Mouse (Mus musculus) MEL (cell line): Measurements from ENCODE around the gene Slc11a2. TPM values are rescaled to one million over a fixed set of nuclear protein-coding genes. Genes with fewer than 3 reads are reported as not detected.
"Not testable (repeated sequence)": the region's sequence is repeated elsewhere in the genome, so short reads cannot be mapped to it uniquely, and the experiment has no call there.

ENCODE experiments used
- DNase-seq: peaks from one replicate; pipeline ENCODE4 v3.0.0; 2011; ENCODE audit warnings: low read depth, low spot score
- H3K27ac ChIP-seq: 2 replicates; pipeline ENCODE4 v1.5.1; 2012; ENCODE audit warnings: low read depth, mild to moderate bottlenecking, control low read depth, low read length, moderate library complexity; ENCODE audit not compliant: control insufficient read depth
- H3K27me3 ChIP-seq, 2 experiments: fragments of 150-350 bp in 1 of 2; sonication (generic) in 1 of 2; 2 replicates each; pipeline ENCODE4 v1.6.1; 2012; ENCODE audit warnings: low read length in 2 of 2, mild to moderate bottlenecking in 2 of 2, improper control_type of control experiment in 1 of 2, moderate library complexity in 1 of 2; ENCODE audit not compliant: insufficient read depth in 2 of 2, control insufficient read depth in 1 of 2
- H3K36me3 ChIP-seq, 2 experiments: 2 replicates each; pipeline ENCODE4 v1.6.1; 2012 to 2014; ENCODE audit warnings: low read length in 2 of 2, improper control_type of control experiment in 1 of 2, inconsistent platforms in 1 of 2, mild to moderate bottlenecking in 1 of 2; ENCODE audit not compliant: insufficient read depth in 2 of 2, control insufficient read depth in 1 of 2
- H3K4me1 ChIP-seq, 2 experiments: fragments of 150-350 bp in 1 of 2; sonication (generic) in 1 of 2; 2 replicates each; pipeline ENCODE4 v1.6.1; 2012; ENCODE audit warnings: low read length in 2 of 2, improper control_type of control experiment in 1 of 2, mild to moderate bottlenecking in 1 of 2; ENCODE audit not compliant: insufficient read depth in 2 of 2, control insufficient read depth in 1 of 2
- H3K4me3 ChIP-seq, 2 experiments: fragments of 150-350 bp in 1 of 2; sonication (generic) in 1 of 2; 2 replicates each; pipeline ENCODE4 v1.5.1; 2012; ENCODE audit warnings: low read depth in 2 of 2, low read length in 2 of 2, mild to moderate bottlenecking in 2 of 2, moderate library complexity in 2 of 2, control low read depth in 1 of 2, improper control_type of control experiment in 1 of 2; ENCODE audit not compliant: control insufficient read depth in 1 of 2, insufficient read depth in 1 of 2
- H3K79me2 ChIP-seq: 2 replicates; pipeline ENCODE4 v1.6.1; 2012; ENCODE audit warnings: mild to moderate bottlenecking, low read length, moderate library complexity; ENCODE audit not compliant: control insufficient read depth, poor library complexity, insufficient read depth
- H3K9ac ChIP-seq: 2 replicates; pipeline ENCODE4 v1.6.1; 2012; ENCODE audit warnings: low read depth, mild to moderate bottlenecking, control low read depth, low read length, moderate library complexity; ENCODE audit not compliant: control insufficient read depth, poor library complexity, severe bottlenecking
- H3K9me3 ChIP-seq: fragments of 150-350 bp; sonication (generic); replicated peaks from 2 replicates; pipeline ENCODE4 v1.6.1; 2012; ENCODE audit warnings: mild to moderate bottlenecking, low read length, improper control_type of control experiment, moderate library complexity; ENCODE audit not compliant: insufficient read depth
- E2F4 ChIP-seq: IDR thresholded peaks from 2 replicates; pipeline ENCODE4 v1.6.1; 2011; ENCODE audit warnings: low read depth, low read length, improper control_type of control experiment, borderline replicate concordance
- GATA1 ChIP-seq: IDR thresholded peaks from 2 replicates; pipeline ENCODE4 v1.6.1; 2011; ENCODE audit warnings: low read depth, low read length, improper control_type of control experiment
- RCOR1 ChIP-seq: IDR thresholded peaks from 2 replicates; pipeline ENCODE4 v1.6.1; 2012; ENCODE audit warnings: low read depth, mild to moderate bottlenecking, inconsistent platforms, low read length, improper control_type of control experiment
- polyA plus RNA-seq, 2 experiments: library from polyadenylated mRNA; stranded (reverse) in 1 of 2; unstranded in 1 of 2; fragments of >175 nt in 1 of 2; fragments of >200 nt in 1 of 2; gene quantifications; 2 replicates each; pipeline versions ENCODE4 v1.2.1 to v1.2.4; 2012; ENCODE audit warnings: low replicate concordance in 2 of 2, low read depth in 1 of 2; ENCODE audit not compliant: insufficient read length in 2 of 2, insufficient read depth in 1 of 2, missing spikeins in 1 of 2
- total RNA-seq: library from RNA; depleted of rRNA; stranded (reverse); fragments of 300-350 nt; gene quantifications from 2 replicates; pipeline ENCODE4 v1.2.3, GENCODE M21; 2012; rRNA removed

Slc11a2 gene
- total and polyA plus RNA-seq, 3 experiments: 69.0 to 112 TPM; not detected in 1

- Histone ChIP-seq H3K9me3 (no peaks in the 10 kb centered on the region), H3K4me3 (no peak overlapping the region)
- TF ChIP-seq RCOR1 (no peak), E2F4 (no peak), GATA1 (peak; percentile 52; the same call in 1 of the 2 replicates)
- TF ChIP-seq, all 39 proteins: peak for 1
- Histone ChIP-seq H3K27me3 (peaks cover 0 to 3% of the 10 kb centered on the region in 2 experiments; a peak in 2 of 4 replicates), H3K27ac (no peak overlapping the region), H3K79me2 (no peaks in the 10 kb centered on the region), H3K36me3 (no peaks in the 10 kb centered on the region), H3K9ac (no peak overlapping the region), H3K4me1 (peaks cover 3% of the 10 kb centered on the region in 2 experiments; a peak in 2 of 4 replicates)
- DNase-seq: no peak
These were observed 79.4 kb downstream of the Slc11a2 start for GRCm38 (mm10) chr15:100345484-100345883.

GRCm38 (mm10) chr15:100341314-100341980 is 83.4 kb downstream of the Slc11a2 start:
- H3K9me3 ChIP-seq, DNase-seq, H3K4me3 ChIP-seq, H3K36me3 ChIP-seq, H3K9ac ChIP-seq, H3K79me2 ChIP-seq, H3K27ac ChIP-seq, H3K4me1 ChIP-seq, H3K27me3 ChIP-seq: not testable (repeated sequence)

Other genes starting within 250 kb of the Slc11a2 start
- gene Atf1, start 197.3 kb downstream of the Slc11a2 start, total RNA-seq: 41.8 and 44.0 TPM in 2 replicates
- 100 to 1,000 TPM; 183 to 854 TPM for gene Atf1, start 197.3 kb downstream of the Slc11a2 start, polyA plus RNA-seq
- not detected in 2 replicates for gene Tmprss12, start 144.2 kb downstream of the Slc11a2 start, total RNA-seq
- gene Tmprss12, start 144.2 kb downstream of the Slc11a2 start, polyA plus RNA-seq: not detected
- gene Mettl7a1, start 120.9 kb downstream of the Slc11a2 start, total RNA-seq: 17.3 and 28.9 TPM in 2 replicates
- 10 to 100 TPM in 1 of 2 experiments, not detected in 1; 34.4 TPM for gene Mettl7a1, start 120.9 kb downstream of the Slc11a2 start, polyA plus RNA-seq
- gene Mettl7a3, start 90.1 kb downstream of the Slc11a2 start, total RNA-seq: 0.12 and 0.13 TPM in 2 replicates
- gene Mettl7a3, start 90.1 kb downstream of the Slc11a2 start, polyA plus RNA-seq: under 1 TPM in 1 of 2 experiments, not detected in 1; 0.70 TPM
- gene Methig1, start 71.9 kb downstream of the Slc11a2 start, total RNA-seq: not detected in 2 replicates
- not detected for gene Methig1, start 71.9 kb downstream of the Slc11a2 start, polyA plus RNA-seq
- gene Mettl7a2, start 71.9 kb downstream of the Slc11a2 start, total RNA-seq: not detected in 2 replicates
- gene Mettl7a2, start 71.9 kb downstream of the Slc11a2 start, polyA plus RNA-seq: not detected
- gene Higd1c, start 60.5 kb downstream of the Slc11a2 start, total RNA-seq: not detected in 2 replicates
- gene Higd1c, start 60.5 kb downstream of the Slc11a2 start, polyA plus RNA-seq: not detected
- 0.15 TPM in 1 of 2 replicates, not detected in the other for gene Gm5475, start 2.9 kb downstream of the Slc11a2 start, total RNA-seq
- under 1 TPM in 1 of 2 experiments, not detected in 1; 0.14 TPM for gene Gm5475, start 2.9 kb downstream of the Slc11a2 start, polyA plus RNA-seq
- 30.1 and 38.8 TPM in 2 replicates for gene Letmd1, start 44.0 kb upstream of the Slc11a2 start, total RNA-seq
- gene Letmd1, start 44.0 kb upstream of the Slc11a2 start, polyA plus RNA-seq: 100 to 1,000 TPM in 1 of 2 experiments, 10 to 100 TPM in 1; 64.3 to 277 TPM
- 5.3 and 5.8 TPM in 2 replicates for gene Csrnp2, start 70.4 kb upstream of the Slc11a2 start, total RNA-seq
- gene Csrnp2, start 70.4 kb upstream of the Slc11a2 start, polyA plus RNA-seq: 1 to 10 TPM in 1 of 2 experiments, not detected in 1; 4.2 TPM
- 15.4 and 21.5 TPM in 2 replicates for gene Tfcp2, start 126.9 kb upstream of the Slc11a2 start, total RNA-seq
- 10 to 100 TPM in 1 of 2 experiments, not detected in 1; 20.4 TPM for gene Tfcp2, start 126.9 kb upstream of the Slc11a2 start, polyA plus RNA-seq
- gene Pou6f1, start 174.9 kb upstream of the Slc11a2 start, total RNA-seq: 0.46 and 0.59 TPM in 2 replicates
- 1 to 10 TPM in 1 of 2 experiments, not detected in 1; 2.5 TPM for gene Pou6f1, start 174.9 kb upstream of the Slc11a2 start, polyA plus RNA-seq
- gene Dazap2, start 190.3 kb upstream of the Slc11a2 start, total RNA-seq: 100 and 107 TPM in 2 replicates
- 100 to 1,000 TPM; 233 to 341 TPM for gene Dazap2, start 190.3 kb upstream of the Slc11a2 start, polyA plus RNA-seq
- 1.6 and 2.6 TPM in 2 replicates for gene Smagp, start 211.9 kb upstream of the Slc11a2 start, total RNA-seq
- gene Smagp, start 211.9 kb upstream of the Slc11a2 start, polyA plus RNA-seq: 10 to 100 TPM in 1 of 2 experiments, not detected in 1; 22.6 TPM
- gene Bin2, start 244.5 kb upstream of the Slc11a2 start, total RNA-seq: 79.9 and 94.7 TPM in 2 replicates
- 100 to 1,000 TPM; 106 to 128 TPM for gene Bin2, start 244.5 kb upstream of the Slc11a2 start, polyA plus RNA-seq